Mouse (Mus musculus) ovary, postnatal 14 days (tissue): ENCODE results near the gene Gbe1.

ENCODE experiments used
- DNase-seq: peaks from one replicate; pipeline ENCODE4 v3.0.0; 2022; ENCODE audit warnings: low spot score

Gene Gbe1

GRCm38 (mm10) chr16:70568341-70569265, 254.9 kb downstream of the Gbe1 start:
- peak; percentile 43 for DNase-seq

- no peak for DNase-seq
Observed at GRCm38 (mm10) chr16:70585964-70586363, 272.2 kb downstream of the Gbe1 start.

- DNase-seq, result no peak
Observed at GRCm38 (mm10) chr16:70602326-70602725, 288.6 kb downstream of the Gbe1 start.

- no peak for DNase-seq
Observed at GRCm38 (mm10) chr16:70608358-70608757, 294.6 kb downstream of the Gbe1 start.

- no peak for DNase-seq
Observed at GRCm38 (mm10) chr16:70617691-70618090, 303.9 kb downstream of the Gbe1 start.

GRCm38 (mm10) chr16:70618168-70618567, 304.4 kb downstream of the Gbe1 start:
- no peak for DNase-seq
